Mouse (Mus musculus): ENCODE data around the gene Grm1. TPM values are rescaled to one million over a fixed set of nuclear protein-coding genes. Genes with fewer than 3 reads are reported as not detected.
A peak's percentile ranks its signal among the peaks of the same experiment; 100 is the strongest.

Gene Grm1
- polyA plus RNA-seq (2015; fragmentation: Nextera tagmentation; extraction: Ambion mirVana) = 0.09 TPM in 1 of 2 replicates, not detected in the other

GRCm38 (mm10) chr10:11081611-11082398, at the start of gene Grm1:
Grm1 (minus strand) TSS chr10:11082356.
- no peak for ATAC-seq
- H3K27ac ChIP-seq (ENCODE audit: low read length) = no peak within 1 kb of the TSS
- no peak within 1 kb of the TSS for H3K4me3 ChIP-seq (ENCODE audit: low read length)
- peaks cover 24% of the 10 kb centered on the region for H3K27me3 ChIP-seq (replicated peaks; ENCODE audit: control insufficient read depth, insufficient read depth, low read length)
- H3K4me1 ChIP-seq (ENCODE audit: control insufficient read depth, insufficient read depth, low read length) = no peaks in the 10 kb centered on the region
- no peak within 1 kb of the TSS for H3K4me2 ChIP-seq (ENCODE audit: low read depth, low read length)
- no peaks in the 10 kb centered on the region for H3K9me3 ChIP-seq (ENCODE audit: control insufficient read depth, low read length)
- WGBS = 3% methylated on average over 32 of the region's 32 CpGs
- no peaks in the 10 kb centered on the region for H3K36me3 ChIP-seq (ENCODE audit: control insufficient read depth, insufficient read depth, low read length)
- no peak within 1 kb of the TSS for H3K9ac ChIP-seq (ENCODE audit: low read depth, low read length)

GRCm38 (mm10) chr10:11121781-11122180, 39.6 kb upstream of the Grm1 start:
- Histone ChIP-seq H3K27me3 (replicated peaks; ENCODE audit: control insufficient read depth, insufficient read depth, low read length) (no peaks in the 10 kb centered on the region), H3K4me3 (ENCODE audit: low read length) (no peak overlapping the region), H3K27ac (ENCODE audit: low read length) (no peak overlapping the region), H3K36me3 (ENCODE audit: control insufficient read depth, insufficient read depth, low read length) (no peaks in the 10 kb centered on the region), H3K9ac (ENCODE audit: low read depth, low read length) (no peak overlapping the region), H3K4me2 (ENCODE audit: low read depth, low read length) (no peak overlapping the region), H3K4me1 (ENCODE audit: control insufficient read depth, insufficient read depth, low read length) (no peaks in the 10 kb centered on the region), H3K9me3 (ENCODE audit: control insufficient read depth, low read length) (no peaks in the 10 kb centered on the region)
- 89% methylated on average over 2 of the region's 2 CpGs for WGBS
- no peak for ATAC-seq

GRCm38 (mm10) chr10:11098475-11099044, 16.4 kb upstream of the Grm1 start:
- Histone ChIP-seq H3K36me3 (ENCODE audit: control insufficient read depth, insufficient read depth, low read length) (no peaks in the 10 kb centered on the region), H3K9me3 (ENCODE audit: control insufficient read depth, low read length) (no peaks in the 10 kb centered on the region), H3K27me3 (replicated peaks; ENCODE audit: control insufficient read depth, insufficient read depth, low read length) (no peaks in the 10 kb centered on the region), H3K27ac (ENCODE audit: low read length) (no peak overlapping the region), H3K4me1 (ENCODE audit: control insufficient read depth, insufficient read depth, low read length) (no peaks in the 10 kb centered on the region), H3K4me3 (ENCODE audit: low read length) (no peak overlapping the region), H3K4me2 (ENCODE audit: low read depth, low read length) (no peak overlapping the region), H3K9ac (ENCODE audit: low read depth, low read length) (no peak overlapping the region)
- 88% methylated on average over 4 of the region's 4 CpGs for WGBS
- ATAC-seq = no peak

- Histone ChIP-seq H3K4me1 (ENCODE audit: control insufficient read depth, insufficient read depth, low read length) (no peaks in the 10 kb centered on the region), H3K4me2 (ENCODE audit: low read depth, low read length) (no peak overlapping the region), H3K9me3 (ENCODE audit: control insufficient read depth, low read length) (no peaks in the 10 kb centered on the region), H3K36me3 (ENCODE audit: control insufficient read depth, insufficient read depth, low read length) (no peaks in the 10 kb centered on the region), H3K27me3 (replicated peaks; ENCODE audit: control insufficient read depth, insufficient read depth, low read length) (peaks cover 8% of the 10 kb centered on the region), H3K27ac (ENCODE audit: low read length) (no peak overlapping the region), H3K9ac (ENCODE audit: low read depth, low read length) (no peak overlapping the region), H3K4me3 (ENCODE audit: low read length) (no peak overlapping the region)
- no peak for ATAC-seq
- WGBS = 66% methylated on average over 3 of the region's 3 CpGs
Observed at GRCm38 (mm10) chr10:11086348-11086747, 4.2 kb upstream of the Grm1 start.

- no peak for ATAC-seq
- H3K27me3 ChIP-seq (replicated peaks; ENCODE audit: control insufficient read depth, insufficient read depth, low read length) = peaks cover 24% of the 10 kb centered on the region
- H3K9ac ChIP-seq (ENCODE audit: low read depth, low read length) = no peak overlapping the region
Observed at GRCm38 (mm10) chr10:11080725-11081610, 1.2 kb downstream of the Grm1 start.

GRCm38 (mm10) chr10:11080013-11080724, 2.0 kb downstream of the Grm1 start:
- Histone ChIP-seq H3K9ac (ENCODE audit: low read depth, low read length) (no peak overlapping the region), H3K4me3 (ENCODE audit: low read length) (no peak overlapping the region), H3K9me3 (ENCODE audit: control insufficient read depth, low read length) (no peaks in the 10 kb centered on the region), H3K4me1 (ENCODE audit: control insufficient read depth, insufficient read depth, low read length) (no peaks in the 10 kb centered on the region), H3K4me2 (ENCODE audit: low read depth, low read length) (no peak overlapping the region), H3K27me3 (replicated peaks; ENCODE audit: control insufficient read depth, insufficient read depth, low read length) (peaks cover 24% of the 10 kb centered on the region), H3K36me3 (ENCODE audit: control insufficient read depth, insufficient read depth, low read length) (no peaks in the 10 kb centered on the region), H3K27ac (ENCODE audit: low read length) (no peak overlapping the region)
- no peak for ATAC-seq
- 12% methylated on average over 33 of the region's 33 CpGs for WGBS

More at GRCm38 (mm10) chr10:11080725-11081610, 1.2 kb downstream of the Grm1 start:
- 12% methylated on average over 25 of the region's 25 CpGs for WGBS
- Histone ChIP-seq H3K9me3 (ENCODE audit: control insufficient read depth, low read length) (no peaks in the 10 kb centered on the region), H3K36me3 (ENCODE audit: control insufficient read depth, insufficient read depth, low read length) (no peaks in the 10 kb centered on the region), H3K4me2 (ENCODE audit: low read depth, low read length) (no peak overlapping the region), H3K4me1 (ENCODE audit: control insufficient read depth, insufficient read depth, low read length) (no peaks in the 10 kb centered on the region), H3K27ac (ENCODE audit: low read length) (no peak overlapping the region), H3K4me3 (ENCODE audit: low read length) (no peak overlapping the region)

GRCm38 (mm10) chr10:11079506-11079905, 2.6 kb downstream of the Grm1 start:
- Histone ChIP-seq H3K4me2 (ENCODE audit: low read depth, low read length) (no peak overlapping the region), H3K27ac (ENCODE audit: low read length) (no peak overlapping the region), H3K36me3 (ENCODE audit: control insufficient read depth, insufficient read depth, low read length) (no peaks in the 10 kb centered on the region), H3K27me3 (replicated peaks; ENCODE audit: control insufficient read depth, insufficient read depth, low read length) (peaks cover 24% of the 10 kb centered on the region), H3K4me1 (ENCODE audit: control insufficient read depth, insufficient read depth, low read length) (no peaks in the 10 kb centered on the region), H3K9me3 (ENCODE audit: control insufficient read depth, low read length) (no peaks in the 10 kb centered on the region), H3K9ac (ENCODE audit: low read depth, low read length) (no peak overlapping the region), H3K4me3 (ENCODE audit: low read length) (no peak overlapping the region)
- WGBS = 57% methylated on average over 8 of the region's 8 CpGs
- peak; percentile 65 for ATAC-seq

- Histone ChIP-seq H3K4me1 (ENCODE audit: control insufficient read depth, insufficient read depth, low read length) (no peaks in the 10 kb centered on the region), H3K9ac (ENCODE audit: low read depth, low read length) (no peak overlapping the region), H3K27ac (ENCODE audit: low read length) (no peak overlapping the region), H3K27me3 (replicated peaks; ENCODE audit: control insufficient read depth, insufficient read depth, low read length) (no peaks in the 10 kb centered on the region), H3K36me3 (ENCODE audit: control insufficient read depth, insufficient read depth, low read length) (no peaks in the 10 kb centered on the region), H3K4me3 (ENCODE audit: low read length) (no peak overlapping the region), H3K4me2 (ENCODE audit: low read depth, low read length) (no peak overlapping the region), H3K9me3 (ENCODE audit: control insufficient read depth, low read length) (no peaks in the 10 kb centered on the region)
- WGBS = 79% methylated on average over 2 of the region's 2 CpGs
- ATAC-seq = no peak
Observed at GRCm38 (mm10) chr10:11065136-11065535, 17.0 kb downstream of the Grm1 start.

All from intestine, embryonic 16.5 days (tissue).